Mouse (Mus musculus): Measurements from ENCODE around the gene Synpr.
"Not testable (repeated sequence)": the region's sequence is repeated elsewhere in the genome, so short reads cannot be mapped to it uniquely, and the experiment has no call there.

Gene Synpr

DNA sequence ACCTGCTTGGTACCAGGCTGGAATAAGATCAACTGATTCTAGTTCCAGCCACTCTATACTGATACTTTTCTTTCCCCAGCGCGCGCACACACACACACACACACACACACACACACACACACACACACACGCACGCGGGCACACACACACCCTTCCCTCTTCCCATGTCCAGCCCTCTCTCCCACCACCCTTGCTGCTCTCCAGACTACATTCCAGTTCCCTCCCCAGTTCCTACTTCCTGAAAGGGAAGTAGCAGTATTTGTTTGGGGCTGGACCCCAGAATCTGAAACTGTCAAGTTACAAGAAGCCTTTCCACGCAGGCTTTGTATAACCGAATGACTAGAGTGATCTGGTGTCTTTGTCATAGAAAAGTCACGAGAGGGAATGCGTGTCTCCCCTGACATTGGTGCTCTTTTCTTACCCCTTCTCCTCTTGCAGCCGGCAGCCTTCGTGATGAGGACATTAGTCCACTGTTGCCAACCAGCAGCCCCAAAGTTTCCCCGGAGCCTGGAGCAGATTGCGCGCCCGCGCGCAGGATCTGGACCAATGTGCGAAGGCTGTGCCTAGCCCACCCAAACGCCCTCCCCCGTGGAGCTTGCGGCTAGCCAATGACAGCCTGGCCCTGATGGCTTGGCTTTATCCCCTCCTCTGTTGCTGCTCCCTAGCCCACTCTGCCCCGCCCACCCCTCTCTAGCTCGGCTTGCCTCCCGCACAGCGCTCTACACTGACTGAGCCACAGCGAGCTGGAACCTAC is at the start of gene Synpr:
TSS of gene Synpr (plus strand) at position 690 of the 754 bp plus-strand sequence.
- DNase-seq: peak; percentile 82

DNA sequence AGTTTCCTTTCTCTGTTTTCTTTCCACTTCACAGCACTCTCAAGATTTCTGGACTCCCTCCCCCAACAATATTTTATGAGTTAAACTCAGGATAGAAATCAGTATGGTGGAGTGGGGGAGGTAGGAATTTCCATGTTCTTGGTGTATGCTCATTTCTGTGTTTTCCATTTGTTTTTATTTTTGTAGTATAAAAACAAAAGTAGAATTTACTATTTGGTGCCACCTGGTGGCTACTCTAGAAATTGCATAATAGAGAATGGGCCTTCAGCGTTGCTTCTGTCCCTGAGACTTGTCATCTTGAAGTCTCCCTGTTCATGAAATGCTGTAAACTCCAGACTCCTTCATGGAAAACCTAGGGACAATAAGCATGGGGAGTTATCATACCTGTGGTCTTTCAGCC is 47.7 kb upstream of the Synpr start:
- DNase-seq: no peak

GRCm38 (mm10) chr14:13247431-13247830 is 37.1 kb upstream of the Synpr start:
- DNase-seq: no peak

- DNase-seq: no peak
Measured at GRCm38 (mm10) chr14:13249361-13249760, 35.2 kb upstream of the Synpr start.

- DNase-seq: no peak
Measured at GRCm38 (mm10) chr14:13252594-13252993, 32.0 kb upstream of the Synpr start.

DNA sequence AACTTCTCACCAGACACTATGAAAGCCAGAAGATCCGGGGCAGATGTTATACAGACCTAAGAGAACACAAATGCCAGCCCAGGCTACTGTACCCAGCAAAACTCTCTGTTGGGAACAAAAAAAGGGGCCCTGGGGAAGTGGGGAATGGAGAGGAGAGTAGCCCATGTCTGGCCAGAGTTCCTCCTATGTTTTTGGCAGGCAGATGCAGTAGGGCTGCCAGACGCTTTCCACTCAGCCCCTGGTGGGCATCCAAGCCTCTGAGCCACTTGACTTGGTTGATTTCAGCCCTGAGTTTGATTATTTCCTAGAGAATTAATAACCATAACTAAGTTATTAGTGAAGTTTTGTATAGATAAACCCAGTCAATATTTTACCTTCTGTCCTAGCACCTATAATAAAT is 29.8 kb upstream of the Synpr start:
- not testable (repeated sequence) for DNase-seq

DNA sequence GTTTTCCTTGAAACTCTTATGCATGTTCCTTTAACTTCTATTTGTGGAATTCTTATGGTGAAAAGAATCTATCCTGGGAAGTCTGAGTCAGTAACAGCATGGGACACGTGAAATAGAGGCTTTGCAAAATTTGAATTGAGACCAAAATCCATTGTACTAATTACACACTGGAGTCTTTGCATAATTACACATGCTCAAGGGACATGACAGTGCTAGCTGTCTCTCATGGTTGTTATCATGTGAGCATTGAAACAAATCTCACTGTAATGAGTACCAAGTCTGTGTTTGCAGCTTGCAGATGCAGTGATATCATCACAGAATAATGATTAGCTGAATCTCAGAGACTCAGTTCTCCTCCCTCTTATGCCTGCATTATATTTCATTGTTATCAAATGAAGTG is 22.2 kb upstream of the Synpr start:
- DNase-seq: no peak

DNA sequence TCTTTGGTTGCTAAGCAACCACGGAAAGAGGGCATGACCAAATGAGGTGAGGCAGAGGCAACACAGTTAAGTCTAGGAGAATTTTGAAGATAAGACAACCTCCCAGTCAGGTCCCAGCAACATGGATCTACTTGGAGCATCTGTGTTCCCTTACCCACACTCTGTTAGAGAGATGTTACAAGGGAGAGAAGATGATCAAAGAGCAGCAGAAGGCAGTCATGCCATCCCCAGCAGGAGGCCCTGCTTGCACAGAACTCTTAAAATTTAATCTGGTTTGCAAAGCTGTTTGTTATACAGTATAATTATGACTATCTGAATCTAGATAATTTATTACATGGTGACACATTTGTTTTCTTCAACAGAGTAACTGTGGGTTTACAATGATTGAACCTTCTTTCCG is 18.2 kb upstream of the Synpr start:
- DNase-seq: peak; percentile 20

- peak; percentile 80 for DNase-seq
Measured at GRCm38 (mm10) chr14:13267181-13267580, 17.4 kb upstream of the Synpr start.

GRCm38 (mm10) chr14:13283211-13283610 is 1.4 kb upstream of the Synpr start:
- DNase-seq: peak; percentile 41

DNA sequence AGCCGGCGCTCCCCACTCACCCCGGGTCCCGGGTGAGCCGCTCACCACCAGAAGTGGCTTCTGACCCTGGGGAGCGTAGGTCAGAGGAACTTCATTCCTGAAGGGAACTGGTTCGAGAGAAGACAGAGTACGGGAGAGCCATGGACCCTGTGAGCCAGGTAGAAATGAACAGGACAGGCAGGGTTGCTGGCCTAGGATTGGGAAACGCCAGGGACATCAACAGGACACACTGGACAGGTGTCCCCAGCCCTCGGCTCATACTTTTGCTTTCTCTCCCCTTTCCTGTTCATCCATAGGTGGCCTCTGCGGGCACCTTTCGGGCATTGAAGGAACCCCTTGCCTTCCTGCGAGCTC is 242 bp downstream of the Synpr start:
- DNase-seq: no peak

GRCm38 (mm10) chr14:13285341-13286130 is 956 bp downstream of the Synpr start:
- peak; percentile 58 for DNase-seq

GRCm38 (mm10) chr14:13294200-13294599 is 9.6 kb downstream of the Synpr start:
- no peak for DNase-seq

GRCm38 (mm10) chr14:13314323-13314722 is 29.7 kb downstream of the Synpr start:
- no peak for DNase-seq

GRCm38 (mm10) chr14:13328461-13328860 is 43.9 kb downstream of the Synpr start:
- no peak for DNase-seq

- DNase-seq: no peak
Measured at GRCm38 (mm10) chr14:13332497-13333306, 48.1 kb downstream of the Synpr start.

- DNase-seq: no peak
Measured at GRCm38 (mm10) chr14:13333372-13333771, 48.8 kb downstream of the Synpr start.

GRCm38 (mm10) chr14:13336162-13336561 is 51.6 kb downstream of the Synpr start:
- DNase-seq: no peak

DNA sequence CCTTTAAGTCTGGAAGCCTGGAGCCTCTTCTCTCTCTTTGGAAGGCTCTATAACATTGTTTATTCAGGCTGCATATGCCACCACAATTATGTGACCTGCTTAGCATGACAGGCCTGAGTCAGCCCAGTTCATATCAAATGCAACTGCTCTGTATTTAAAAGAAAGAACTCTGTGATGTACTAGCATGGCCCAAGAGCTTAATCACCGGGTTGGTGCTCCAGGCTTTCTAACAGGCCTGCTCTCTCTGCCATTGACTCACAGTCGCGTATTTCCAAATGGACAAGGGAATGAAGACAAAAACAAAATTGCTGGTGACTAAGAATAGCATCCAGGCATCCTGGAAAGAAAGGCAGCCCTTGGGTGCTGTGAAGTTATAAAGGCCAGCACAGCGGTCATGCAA is 56.1 kb downstream of the Synpr start:
- DNase-seq: no peak

DNA sequence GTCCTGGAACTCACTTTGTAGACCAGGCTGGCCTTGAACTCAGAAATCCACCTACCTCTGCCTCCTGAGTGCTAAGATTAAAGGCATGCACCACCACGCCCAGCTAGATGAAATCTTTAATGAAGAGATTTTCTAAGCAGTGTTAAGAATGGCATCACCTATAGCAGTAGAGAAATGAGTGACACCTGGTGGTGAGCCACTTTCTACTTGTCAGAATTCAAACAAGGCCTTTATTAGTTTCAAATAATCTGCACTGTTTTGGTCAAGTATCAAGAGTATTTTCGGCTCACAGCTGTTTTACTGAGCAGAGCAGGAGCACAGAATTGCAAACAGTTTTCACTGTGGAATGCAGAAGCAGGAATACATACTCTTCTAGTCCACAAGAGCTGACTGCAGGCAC is 59.7 kb downstream of the Synpr start:
- no peak for DNase-seq

GRCm38 (mm10) chr14:13349170-13349865 is 64.7 kb downstream of the Synpr start:
- no peak for DNase-seq

DNA sequence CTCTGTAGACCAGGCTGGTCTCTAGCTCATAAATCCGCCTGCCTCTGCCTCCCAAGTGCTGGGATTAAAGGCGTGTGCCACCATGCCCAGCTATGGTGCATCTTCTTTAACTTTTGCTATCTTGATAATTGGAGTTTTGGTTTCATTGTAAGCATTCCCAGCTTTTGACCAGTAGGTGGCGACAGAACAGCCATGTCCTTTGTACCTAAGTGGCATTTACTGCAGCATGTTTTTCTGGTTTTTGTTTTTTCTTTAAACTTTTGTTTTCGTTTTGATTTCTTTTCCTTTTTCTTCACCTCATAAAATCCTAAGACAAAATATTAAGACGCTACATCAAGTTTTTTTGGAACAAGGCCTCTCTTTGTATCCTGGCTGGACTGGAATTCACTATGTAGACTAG is 69.6 kb downstream of the Synpr start:
- no peak for DNase-seq

All from cerebellum, adult 9-11 months (tissue).